Mouse (Mus musculus) embryonic fibroblast, embryonic 13.5 days (primary cell): ENCODE measurements around the gene Pin1.

Source experiments
- CTCF ChIP-seq: IDR thresholded peaks from 2 replicates; pipeline ENCODE4 v1.5.1; 2011; ENCODE audit warnings: mild to moderate bottlenecking, control low read depth, low read length, moderate library complexity, borderline replicate concordance; ENCODE audit not compliant: insufficient read depth
- POLR2A ChIP-seq: IDR thresholded peaks from 2 replicates; pipeline ENCODE4 v1.6.1; 2011; ENCODE audit warnings: low read depth, mild to moderate bottlenecking, control low read depth, low read length, moderate library complexity

DNA sequence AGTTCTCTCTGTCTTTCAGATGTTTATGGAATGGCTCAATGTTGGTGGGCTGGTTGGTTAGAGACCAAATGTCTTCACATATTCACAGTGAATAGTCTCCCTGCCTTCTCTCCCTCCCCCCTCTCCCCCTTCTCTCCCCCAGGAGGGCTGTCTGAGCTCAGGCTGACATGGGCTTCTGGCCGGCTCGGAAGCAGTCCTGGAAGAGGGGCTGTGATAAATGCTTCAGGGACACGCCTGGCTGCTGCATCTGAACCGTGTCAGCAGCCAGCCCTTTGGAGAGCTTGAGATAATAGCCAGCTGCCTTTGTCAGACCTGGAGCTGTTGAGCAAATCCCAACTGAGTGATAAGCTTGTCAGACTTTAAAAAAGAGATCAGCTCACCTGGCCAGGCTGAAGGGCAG lies 38.0 kb downstream of the Pin1 start:
- TF ChIP-seq CTCF (no peak), POLR2A (no peak)
